Mouse (Mus musculus): ENCODE measurements at regions not wholly inside any gene's neighbourhood (a gene's known extent, or its start where the extent isn't known, plus 50 kb on each side); places are given as distances from the start of the nearest gene placed in this dataset.
"Not testable (repeated sequence)": the region's sequence is repeated elsewhere in the genome, so short reads cannot be mapped to it uniquely, and the experiment has no call there.

- no peak overlapping the region for H3K27ac ChIP-seq (ENCODE audit: control insufficient read depth, insufficient read depth, low read depth, low read length)
- no peaks in the 10 kb centered on the region for H3K27me3 ChIP-seq (ENCODE audit: control insufficient read depth, insufficient read depth, low read length)
- H3K4me3 ChIP-seq (ENCODE audit: control insufficient read depth, low read depth, low read length), result no peak overlapping the region
- no peaks in the 10 kb centered on the region for H3K4me1 ChIP-seq (ENCODE audit: control insufficient read depth, insufficient read depth, low read length)
- H3K36me3 ChIP-seq (ENCODE audit: control insufficient read depth, insufficient read depth, low read length), result no peaks in the 10 kb centered on the region
- TF ChIP-seq POLR2A (IDR thresholded peaks at IDR 0.05; ENCODE audit: control insufficient read depth, low read depth, low read length), result no peak
- TF ChIP-seq CTCF (IDR thresholded peaks at IDR 0.05; ENCODE audit: control insufficient read depth, insufficient read depth, insufficient replicate concordance, low read depth, low read length), result no peak
These were observed 375.1 kb upstream of the Zfp507 start for GRCm38 (mm10) chr7:36177947-36178346.

- H3K27ac ChIP-seq (ENCODE audit: control insufficient read depth, insufficient read depth, low read depth, low read length), result no peak overlapping the region
- H3K4me3 ChIP-seq (ENCODE audit: control insufficient read depth, low read depth, low read length), result no peak overlapping the region
- H3K4me1 ChIP-seq (ENCODE audit: control insufficient read depth, insufficient read depth, low read length), result no peaks in the 10 kb centered on the region
- H3K36me3 ChIP-seq (ENCODE audit: control insufficient read depth, insufficient read depth, low read length), result no peaks in the 10 kb centered on the region
- TF ChIP-seq CTCF (IDR thresholded peaks at IDR 0.05; ENCODE audit: control insufficient read depth, insufficient read depth, insufficient replicate concordance, low read depth, low read length) (no peak), POLR2A (IDR thresholded peaks at IDR 0.05; ENCODE audit: control insufficient read depth, low read depth, low read length) (no peak)
- no peaks in the 10 kb centered on the region for H3K27me3 ChIP-seq (ENCODE audit: control insufficient read depth, insufficient read depth, low read length)
These were observed 372.5 kb upstream of the Zfp507 start for GRCm38 (mm10) chr7:36175296-36175695.

GRCm38 (mm10) chr7:36172511-36172910 lies 369.7 kb upstream of the Zfp507 start:
- H3K27me3 ChIP-seq (ENCODE audit: control insufficient read depth, insufficient read depth, low read length); H3K27ac ChIP-seq (ENCODE audit: control insufficient read depth, insufficient read depth, low read depth, low read length); H3K36me3 ChIP-seq (ENCODE audit: control insufficient read depth, insufficient read depth, low read length); H3K4me3 ChIP-seq (ENCODE audit: control insufficient read depth, low read depth, low read length); H3K4me1 ChIP-seq (ENCODE audit: control insufficient read depth, insufficient read depth, low read length): not testable (repeated sequence)
- TF ChIP-seq CTCF (IDR thresholded peaks at IDR 0.05; ENCODE audit: control insufficient read depth, insufficient read depth, insufficient replicate concordance, low read depth, low read length), result peak; percentile 76; the same call in 1 of the 2 replicates

GRCm38 (mm10) chr7:36157270-36157945 lies 354.6 kb upstream of the Zfp507 start:
- H3K4me1 ChIP-seq (ENCODE audit: control insufficient read depth, insufficient read depth, low read length), result no peaks in the 10 kb centered on the region
- H3K27ac ChIP-seq (ENCODE audit: control insufficient read depth, insufficient read depth, low read depth, low read length), result no peak overlapping the region
- H3K4me3 ChIP-seq (ENCODE audit: control insufficient read depth, low read depth, low read length), result no peak overlapping the region
- H3K36me3 ChIP-seq (ENCODE audit: control insufficient read depth, insufficient read depth, low read length), result no peaks in the 10 kb centered on the region
- no peaks in the 10 kb centered on the region for H3K27me3 ChIP-seq (ENCODE audit: control insufficient read depth, insufficient read depth, low read length)
- TF ChIP-seq POLR2A (IDR thresholded peaks at IDR 0.05; ENCODE audit: control insufficient read depth, low read depth, low read length) (no peak), CTCF (IDR thresholded peaks at IDR 0.05; ENCODE audit: control insufficient read depth, insufficient read depth, insufficient replicate concordance, low read depth, low read length) (no peak)

GRCm38 (mm10) chr7:36156595-36156994 lies 353.8 kb upstream of the Zfp507 start:
- Histone ChIP-seq H3K4me1 (ENCODE audit: control insufficient read depth, insufficient read depth, low read length) (no peaks in the 10 kb centered on the region), H3K27ac (ENCODE audit: control insufficient read depth, insufficient read depth, low read depth, low read length) (no peak overlapping the region), H3K36me3 (ENCODE audit: control insufficient read depth, insufficient read depth, low read length) (no peaks in the 10 kb centered on the region), H3K27me3 (ENCODE audit: control insufficient read depth, insufficient read depth, low read length) (no peaks in the 10 kb centered on the region), H3K4me3 (ENCODE audit: control insufficient read depth, low read depth, low read length) (no peak overlapping the region)
- TF ChIP-seq POLR2A (IDR thresholded peaks at IDR 0.05; ENCODE audit: control insufficient read depth, low read depth, low read length) (no peak), CTCF (IDR thresholded peaks at IDR 0.05; ENCODE audit: control insufficient read depth, insufficient read depth, insufficient replicate concordance, low read depth, low read length) (no peak)

GRCm38 (mm10) chr7:36155576-36155975 lies 352.8 kb upstream of the Zfp507 start:
- Histone ChIP-seq H3K4me1 (ENCODE audit: control insufficient read depth, insufficient read depth, low read length) (no peaks in the 10 kb centered on the region), H3K27ac (ENCODE audit: control insufficient read depth, insufficient read depth, low read depth, low read length) (no peak overlapping the region), H3K36me3 (ENCODE audit: control insufficient read depth, insufficient read depth, low read length) (no peaks in the 10 kb centered on the region), H3K4me3 (ENCODE audit: control insufficient read depth, low read depth, low read length) (no peak overlapping the region), H3K27me3 (ENCODE audit: control insufficient read depth, insufficient read depth, low read length) (no peaks in the 10 kb centered on the region)
- TF ChIP-seq CTCF (IDR thresholded peaks at IDR 0.05; ENCODE audit: control insufficient read depth, insufficient read depth, insufficient replicate concordance, low read depth, low read length), result no peak
- no peak for TF ChIP-seq POLR2A (IDR thresholded peaks at IDR 0.05; ENCODE audit: control insufficient read depth, low read depth, low read length)

- H3K27me3 ChIP-seq (ENCODE audit: control insufficient read depth, insufficient read depth, low read length), result no peaks in the 10 kb centered on the region
- no peak overlapping the region for H3K27ac ChIP-seq (ENCODE audit: control insufficient read depth, insufficient read depth, low read depth, low read length)
- no peak overlapping the region for H3K4me3 ChIP-seq (ENCODE audit: control insufficient read depth, low read depth, low read length)
- TF ChIP-seq POLR2A (IDR thresholded peaks at IDR 0.05; ENCODE audit: control insufficient read depth, low read depth, low read length), result no peak
- no peaks in the 10 kb centered on the region for H3K36me3 ChIP-seq (ENCODE audit: control insufficient read depth, insufficient read depth, low read length)
- no peaks in the 10 kb centered on the region for H3K4me1 ChIP-seq (ENCODE audit: control insufficient read depth, insufficient read depth, low read length)
These were observed 352.4 kb upstream of the Zfp507 start for GRCm38 (mm10) chr7:36155159-36155558.

All from testis, adult 2 months (tissue).